Mouse (Mus musculus) myocyte (in vitro differentiated cells): ENCODE results near the gene AU040320. TPM values are rescaled to one million over a fixed set of nuclear protein-coding genes. Genes with fewer than 3 reads are reported as not detected.

Experiments
- H3K27me3 ChIP-seq: one replicate; pipeline ENCODE4 v1.6.1; 2011; ENCODE audit not compliant: control insufficient read depth, insufficient read depth, insufficient read length
- H3K36me3 ChIP-seq: one replicate; pipeline ENCODE4 v1.6.1; 2011; ENCODE audit not compliant: control insufficient read depth, insufficient read depth
- H3K4me2 ChIP-seq: one replicate; pipeline ENCODE4 v1.6.1; 2011; ENCODE audit warnings: low read depth, control low read depth
- H3K4me3 ChIP-seq: one replicate; pipeline ENCODE4 v1.5.1; 2011; ENCODE audit warnings: mild to moderate bottlenecking, control low read depth, moderate library complexity
- H3K79me2 ChIP-seq: one replicate; pipeline ENCODE4 v1.6.1; 2011; ENCODE audit not compliant: control insufficient read depth, insufficient read depth
- H3ac ChIP-seq: one replicate; pipeline ENCODE4 v1.6.1; 2011; ENCODE audit not compliant: control insufficient read depth, insufficient read length
- CEBPB ChIP-seq: IDR thresholded peaks from 2 replicates; pipeline ENCODE4 v1.6.1; 2011; ENCODE audit warnings: mild to moderate bottlenecking, moderate library complexity; ENCODE audit not compliant: poor library complexity, insufficient read depth, severe bottlenecking
- E2F4 ChIP-seq: IDR thresholded peaks from one replicate; pipeline ENCODE4 v1.6.1; 2011; ENCODE audit warnings: mild to moderate bottlenecking, control low read depth, moderate library complexity; ENCODE audit not compliant: insufficient read depth
- MAX ChIP-seq: IDR thresholded peaks from one replicate; pipeline ENCODE4 v1.6.1; 2011; ENCODE audit warnings: low read depth, mild to moderate bottlenecking, control low read depth
- MYOD1 ChIP-seq, 3 experiments: IDR thresholded peaks; one replicate each; pipeline ENCODE4 v1.6.1; 2011; ENCODE audit warnings: control low read depth in 2 of 3, low read depth in 2 of 3, mild to moderate bottlenecking in 2 of 3, moderate library complexity in 1 of 3; ENCODE audit not compliant: insufficient read length in 2 of 3, control insufficient read depth in 1 of 3
- MYOG ChIP-seq, 3 experiments: IDR thresholded peaks; one replicate each; pipeline ENCODE4 v1.6.1; 2011; ENCODE audit warnings: control low read depth in 2 of 3, low read depth in 2 of 3, mild to moderate bottlenecking in 2 of 3; ENCODE audit not compliant: insufficient read length in 2 of 3, control insufficient read depth in 1 of 3, insufficient read depth in 1 of 3
- POLR2A ChIP-seq: IDR thresholded peaks from one replicate; pipeline ENCODE4 v1.6.1; 2011; ENCODE audit warnings: low read depth, mild to moderate bottlenecking, control low read depth, moderate library complexity; ENCODE audit not compliant: insufficient read length
- POLR2AphosphoS2 ChIP-seq: IDR thresholded peaks from one replicate; pipeline ENCODE4 v1.6.1; 2011; ENCODE audit warnings: low read depth, control low read depth; ENCODE audit not compliant: insufficient read length
- REST ChIP-seq: IDR thresholded peaks from one replicate; pipeline ENCODE4 v1.6.1; 2011; ENCODE audit warnings: mild to moderate bottlenecking, control low read depth, moderate library complexity; ENCODE audit not compliant: insufficient read depth, insufficient read length
- SRF ChIP-seq: IDR thresholded peaks from one replicate; pipeline ENCODE4 v1.6.1; 2011; ENCODE audit warnings: low read depth; ENCODE audit not compliant: control insufficient read depth, insufficient read length
- TCF12 ChIP-seq: IDR thresholded peaks from one replicate; pipeline ENCODE4 v1.6.1; 2011; ENCODE audit warnings: mild to moderate bottlenecking, control low read depth; ENCODE audit not compliant: poor library complexity, insufficient read depth, severe bottlenecking
- TCF3 ChIP-seq: IDR thresholded peaks from one replicate; pipeline ENCODE4 v1.6.1; 2011; ENCODE audit warnings: low read depth, control low read depth; ENCODE audit not compliant: insufficient read length
- USF1 ChIP-seq: IDR thresholded peaks from one replicate; pipeline ENCODE4 v1.6.1; 2011; ENCODE audit warnings: low read depth, mild to moderate bottlenecking, control low read depth, moderate library complexity
- polyA plus RNA-seq: library from polyadenylated mRNA; unstranded; fragments of >200 nt; fragmentation: generic; extraction: Trizol; gene quantifications from one replicate; pipeline ENCODE4 v1.2.1, GENCODE M21; 2012; ENCODE audit warnings: missing spikeins

The AU040320 gene
- polyA plus RNA-seq, 1 experiment, result 56.6 TPM

- H3K4me2 ChIP-seq, result no peak overlapping the region
- no peak overlapping the region for H3ac ChIP-seq
- no peak overlapping the region for H3K4me3 ChIP-seq
- TF ChIP-seq TCF3, result no peak
- TF ChIP-seq MAX, result no peak
- TF ChIP-seq REST, result no peak
- TF ChIP-seq SRF, result no peak
- TF ChIP-seq CEBPB, result no peak
- no peak for TF ChIP-seq TCF12
- TF ChIP-seq MYOG (IDR thresholded peaks at IDR 0.05; ENCODE audit: control insufficient read depth in 1 of 3, insufficient read depth in 1 of 3, insufficient read length in 2 of 3, low read depth in 2 of 3), result no peak
- no peak for TF ChIP-seq USF1
- TF ChIP-seq POLR2A, result no peak
- no peak for TF ChIP-seq POLR2AphosphoS2
- no peak for TF ChIP-seq MYOD1 (IDR thresholded peaks at IDR 0.05; ENCODE audit: control insufficient read depth in 1 of 3, insufficient read length in 2 of 3, low read depth in 2 of 3)
- no peak for TF ChIP-seq E2F4
- H3K79me2 ChIP-seq, result no peaks in the 10 kb centered on the region
- H3K36me3 ChIP-seq, result peaks cover 49% of the 10 kb centered on the region
- no peaks in the 10 kb centered on the region for H3K27me3 ChIP-seq
Observed at GRCm38 (mm10) chr4:126883602-126884001, 130.3 kb downstream of the AU040320 start.

DNA sequence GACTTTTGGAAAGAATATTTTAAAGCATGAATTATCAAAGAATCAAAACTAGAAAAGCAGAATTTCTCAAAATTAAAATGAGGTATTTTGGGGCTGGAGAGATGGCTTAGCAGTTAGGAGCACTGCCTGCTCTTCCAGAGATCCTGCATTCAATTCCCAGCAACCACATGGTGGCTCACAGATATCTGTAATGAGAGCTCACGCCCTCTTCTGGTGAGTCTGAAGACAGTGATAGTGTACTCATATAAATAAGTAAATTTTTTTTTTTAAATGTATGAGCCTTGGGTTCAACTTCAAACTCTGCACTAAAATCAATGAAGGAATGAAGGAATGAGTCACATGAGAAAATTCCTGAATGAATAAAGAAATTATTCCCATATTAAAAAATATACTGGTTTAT, 132.6 kb downstream of the AU040320 start:
- H3K4me3 ChIP-seq, result no peak overlapping the region
- peaks cover 58% of the 10 kb centered on the region for H3K36me3 ChIP-seq
- no peaks in the 10 kb centered on the region for H3K27me3 ChIP-seq
- H3K79me2 ChIP-seq, result no peaks in the 10 kb centered on the region
- no peak overlapping the region for H3K4me2 ChIP-seq
- TF ChIP-seq MYOD1 (IDR thresholded peaks at IDR 0.05; ENCODE audit: control insufficient read depth in 1 of 3, insufficient read length in 2 of 3, low read depth in 2 of 3), result no peak
- no peak for TF ChIP-seq E2F4
- no peak for TF ChIP-seq POLR2AphosphoS2
- TF ChIP-seq TCF3, result no peak
- TF ChIP-seq REST, result no peak
- no peak for TF ChIP-seq TCF12
- TF ChIP-seq CEBPB, result no peak
- TF ChIP-seq MYOG (IDR thresholded peaks at IDR 0.05; ENCODE audit: control insufficient read depth in 1 of 3, insufficient read depth in 1 of 3, insufficient read length in 2 of 3, low read depth in 2 of 3), result no peak
- TF ChIP-seq SRF, result no peak
- no peak overlapping the region for H3ac ChIP-seq

DNA sequence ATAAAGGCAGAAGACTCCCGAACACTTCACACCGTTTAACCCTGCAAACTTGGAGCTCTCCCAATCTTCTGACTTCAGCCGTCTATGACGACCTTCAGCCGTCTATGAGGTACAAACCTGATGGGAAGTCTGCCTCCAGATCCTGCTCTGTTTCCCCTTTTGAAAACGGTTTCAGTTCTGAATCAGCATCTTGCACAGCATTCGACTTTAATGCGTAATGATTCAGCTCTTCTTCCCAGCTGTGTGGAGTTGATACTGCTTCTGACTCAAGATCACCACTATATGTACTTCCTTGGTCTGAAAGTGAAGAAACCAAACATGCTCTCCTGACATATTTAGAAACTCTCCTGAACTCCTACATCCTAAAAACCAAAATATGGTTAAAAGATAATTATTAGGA, 136.5 kb downstream of the AU040320 start:
- TF ChIP-seq SRF, result no peak
- Histone ChIP-seq H3K27me3 (no peaks in the 10 kb centered on the region), H3K4me3 (no peak overlapping the region), H3ac (no peak overlapping the region), H3K79me2 (no peaks in the 10 kb centered on the region), H3K36me3 (peaks cover 70% of the 10 kb centered on the region), H3K4me2 (no peak overlapping the region)

Other genes starting within 250 kb of the AU040320 start
- gene Ago4, start 220.1 kb upstream of the AU040320 start, polyA plus RNA-seq, result 0.02 TPM
- gene Clspn, start 196.6 kb upstream of the AU040320 start, polyA plus RNA-seq, result 1.7 TPM
- gene 5730409E04Rik, start 143.7 kb upstream of the AU040320 start, polyA plus RNA-seq, result 1.8 TPM
- 236 TPM for gene Psmb2, start 75.9 kb upstream of the AU040320 start, polyA plus RNA-seq
- gene Tfap2e, start 17.3 kb upstream of the AU040320 start, polyA plus RNA-seq, result 0.02 TPM
- 25.8 TPM for gene Ncdn, start 106 bp upstream of the AU040320 start, polyA plus RNA-seq
- 6.7 TPM for gene Zmym4, start 214.6 kb downstream of the AU040320 start, polyA plus RNA-seq